18 mouse cellular contexts compared by ENCODE assay signal in genomic region chr3:87214221-87214864, GRCm38 (mm10). TPM values are rescaled to one million over a fixed set of nuclear protein-coding genes. Genes with fewer than 3 reads are reported as not detected.
DNase-seq lines count a peak whose midpoint lies in the region; ATAC-seq and TF ChIP-seq lines count a peak whose summit lies in the region.
"Had no signal": no experiment of that assay in that cellular context is flagged by ENCODE, and none has a peak within 500 bp of the region (broad histone marks: within the 10 kb centered on the region; RNA-seq: fewer than 3 reads in every experiment).

No protein-coding gene starts in this region.

- no peak for TF ChIP-seq CTCF in liver, postnatal 0 days (IDR thresholded peaks at IDR 0.05; ENCODE audit: low read depth)

- H3K9ac ChIP-seq in liver, postnatal 0 days (replicated peaks) = no peak overlapping the region
- H3K9ac ChIP-seq: hindbrain, embryonic 12.5 days; liver, embryonic 15.5 days had no signal

- ATAC-seq in liver, postnatal 0 days = no peak
- ATAC-seq in megakaryocyte, adult 5-6 weeks (ENCODE audit: poor library complexity, severe bottlenecking) = peak; percentile 35; the same call in 1 of the 2 replicates

- H3K27ac ChIP-seq in heart, embryonic 10.5 days = no peak overlapping the region
- H3K27ac ChIP-seq in liver, postnatal 0 days (ENCODE audit: low read depth) = no peak overlapping the region
- H3K27ac ChIP-seq in midbrain, embryonic 10.5 days (replicated peaks) = no peak overlapping the region
- H3K27ac ChIP-seq: hindbrain, embryonic 12.5 days; liver, embryonic 15.5 days had no signal

- WGBS in heart, embryonic 10.5 days = 87% methylated on average over 19 of the region's 19 CpGs
- 83% methylated on average over 19 of the region's 19 CpGs for WGBS in liver, postnatal 0 days (ENCODE audit: insufficient replicate concordance)
- 92% methylated on average over 19 of the region's 19 CpGs for WGBS in midbrain, embryonic 10.5 days

- H3K36me3 ChIP-seq in heart, embryonic 10.5 days = no peaks in the 10 kb centered on the region
- H3K36me3 ChIP-seq in liver, postnatal 0 days (replicated peaks; ENCODE audit: insufficient read depth, low read length) = no peaks in the 10 kb centered on the region
- no peaks in the 10 kb centered on the region for H3K36me3 ChIP-seq in midbrain, embryonic 10.5 days
- H3K36me3 ChIP-seq: hindbrain, embryonic 12.5 days; liver, embryonic 15.5 days had no signal

- no peak overlapping the region for H3K4me3 ChIP-seq in heart, embryonic 10.5 days
- no peak overlapping the region for H3K4me3 ChIP-seq in liver, postnatal 0 days (ENCODE audit: low read depth, low read length)
- H3K4me3 ChIP-seq in midbrain, embryonic 10.5 days = no peak overlapping the region
- H3K4me3 ChIP-seq: hindbrain, embryonic 12.5 days; liver, embryonic 15.5 days had no signal

- no peaks in the 10 kb centered on the region for H3K4me1 ChIP-seq in heart, embryonic 10.5 days
- no peaks in the 10 kb centered on the region for H3K4me1 ChIP-seq in liver, postnatal 0 days (ENCODE audit: insufficient read depth)
- no peaks in the 10 kb centered on the region for H3K4me1 ChIP-seq in midbrain, embryonic 10.5 days
- H3K4me1 ChIP-seq: hindbrain, embryonic 12.5 days; liver, embryonic 15.5 days had no signal

- TF ChIP-seq EP300 in liver, postnatal 0 days (IDR thresholded peaks at IDR 0.05; ENCODE audit: low read depth) = no peak

- no peak overlapping the region for H3K4me2 ChIP-seq in liver, postnatal 0 days (ENCODE audit: low read depth, low read length)
- H3K4me2 ChIP-seq: hindbrain, embryonic 12.5 days; liver, embryonic 15.5 days had no signal

- no peaks in the 10 kb centered on the region for H3K9me3 ChIP-seq in heart, embryonic 10.5 days
- H3K9me3 ChIP-seq in liver, postnatal 0 days (ENCODE audit: low read length) = no peaks in the 10 kb centered on the region
- no peaks in the 10 kb centered on the region for H3K9me3 ChIP-seq in midbrain, embryonic 10.5 days (replicated peaks)
- H3K9me3 ChIP-seq: hindbrain, embryonic 12.5 days; liver, embryonic 15.5 days had no signal

- no peaks in the 10 kb centered on the region for H3K27me3 ChIP-seq in heart, embryonic 10.5 days (ENCODE audit: insufficient read depth, poor library complexity, severe bottlenecking)
- H3K27me3 ChIP-seq in liver, postnatal 0 days (ENCODE audit: insufficient read depth, low read length) = no peaks in the 10 kb centered on the region
- H3K27me3 ChIP-seq in midbrain, embryonic 10.5 days (ENCODE audit: low read depth, poor library complexity, severe bottlenecking) = no peaks in the 10 kb centered on the region
- H3K27me3 ChIP-seq: hindbrain, embryonic 12.5 days; liver, embryonic 15.5 days had no signal

- peak; percentile 78 for DNase-seq in heart, adult 11 months
- DNase-seq in heart, embryonic 10.5 days (ENCODE audit: low spot score) = no peak
- DNase-seq in liver, postnatal 0 days = peak; percentile 8
- DNase-seq in liver = no peak
- peak; percentile 5 for DNase-seq in skeletal muscle tissue, adult 2 months (ENCODE audit: low read depth, low spot score)
- no peak for DNase-seq in midbrain, embryonic 10.5 days (ENCODE audit: low spot score)
- no peak for DNase-seq in MN1 (ENCODE audit: low spot score)
- DNase-seq: adrenal gland, postnatal 36 days; cerebellum, postnatal 10 days; gastrocnemius, postnatal 25 days; heart, postnatal 10 days; lung, postnatal 10 days; thymus, postnatal 36 days had no signal

RNA-seq across cellular contexts. Expression of gene Kirrel, which starts 39.8 kb away (rescaled TPM):
- polyA plus RNA-seq in heart, embryonic 10.5 days (2016; fragmentation: Nextera tagmentation; extraction: Ambion mirVana) = 17.9 and 27.9 TPM in 2 replicates
- polyA plus RNA-seq in liver, postnatal 0 days (2015; fragmentation: Nextera tagmentation; extraction: Ambion mirVana) = 0.67 and 0.73 TPM in 2 replicates
- total RNA-seq in megakaryocyte, adult 5-6 weeks (2015) = 0.11 and 0.14 TPM in 2 replicates
- total RNA-seq in megakaryocyte, adult 5-6 weeks (2017) = 0.16 TPM in 1 of 2 replicates, not detected in the other
- polyA plus RNA-seq in midbrain, embryonic 10.5 days (2016; fragmentation: Nextera tagmentation; extraction: Ambion mirVana) = 11.2 and 11.6 TPM in 2 replicates
- total RNA-seq: megakaryocyte-erythroid progenitor cell, adult 5-6 weeks; monocyte, adult 5-6 weeks had no signal

RNA-seq across cellular contexts. Expression of gene Fcrls, which starts 49.2 kb away (rescaled TPM):
- 0.79 and 1.5 TPM in 2 replicates for polyA plus RNA-seq in heart, embryonic 10.5 days (2016; fragmentation: Nextera tagmentation; extraction: Ambion mirVana)
- polyA plus RNA-seq in liver, postnatal 0 days (2015; fragmentation: Nextera tagmentation; extraction: Ambion mirVana) = 0.16 and 0.17 TPM in 2 replicates
- 0.49 TPM in 1 of 2 replicates, not detected in the other for total RNA-seq in megakaryocyte, adult 5-6 weeks (2015)
- 0.22 and 3.5 TPM in 2 replicates for total RNA-seq in megakaryocyte, adult 5-6 weeks (2017)
- 2.6 and 5.7 TPM in 2 replicates for polyA plus RNA-seq in midbrain, embryonic 10.5 days (2016; fragmentation: Nextera tagmentation; extraction: Ambion mirVana)
- total RNA-seq: megakaryocyte-erythroid progenitor cell, adult 5-6 weeks had no signal

Comparison
In these comparisons a context has a peak if more than half of its experiments do, and no peak if none do; other contexts are left out.
1. DNase-seq: peak in heart, adult 11 months (single experiment), liver, postnatal 0 days (single experiment) and skeletal muscle tissue, adult 2 months (single experiment); none in heart, embryonic 10.5 days (single experiment), liver (single experiment), midbrain, embryonic 10.5 days (single experiment) and MN1 (single experiment).